Mouse (Mus musculus) CD8-positive naive resting alpha-beta T cell, adult 57 days (primary cell): ENCODE measurements around the gene Chpf2. TPM values are rescaled to one million over a fixed set of nuclear protein-coding genes. Genes with fewer than 3 reads are reported as not detected.

ENCODE experiments used
- total RNA-seq: library from RNA; stranded (reverse); gene quantifications from one replicate; pipeline ENCODE4 v1.2.4, GENCODE M21; 2023

Chpf2 gene
- total RNA-seq = 37.3 TPM

GRCm38 (mm10) chr5:24586547-24587199 lies at the start of gene Chpf2:
Gene Chpf2 (plus strand): TSS chr5:24586741.

DNA sequence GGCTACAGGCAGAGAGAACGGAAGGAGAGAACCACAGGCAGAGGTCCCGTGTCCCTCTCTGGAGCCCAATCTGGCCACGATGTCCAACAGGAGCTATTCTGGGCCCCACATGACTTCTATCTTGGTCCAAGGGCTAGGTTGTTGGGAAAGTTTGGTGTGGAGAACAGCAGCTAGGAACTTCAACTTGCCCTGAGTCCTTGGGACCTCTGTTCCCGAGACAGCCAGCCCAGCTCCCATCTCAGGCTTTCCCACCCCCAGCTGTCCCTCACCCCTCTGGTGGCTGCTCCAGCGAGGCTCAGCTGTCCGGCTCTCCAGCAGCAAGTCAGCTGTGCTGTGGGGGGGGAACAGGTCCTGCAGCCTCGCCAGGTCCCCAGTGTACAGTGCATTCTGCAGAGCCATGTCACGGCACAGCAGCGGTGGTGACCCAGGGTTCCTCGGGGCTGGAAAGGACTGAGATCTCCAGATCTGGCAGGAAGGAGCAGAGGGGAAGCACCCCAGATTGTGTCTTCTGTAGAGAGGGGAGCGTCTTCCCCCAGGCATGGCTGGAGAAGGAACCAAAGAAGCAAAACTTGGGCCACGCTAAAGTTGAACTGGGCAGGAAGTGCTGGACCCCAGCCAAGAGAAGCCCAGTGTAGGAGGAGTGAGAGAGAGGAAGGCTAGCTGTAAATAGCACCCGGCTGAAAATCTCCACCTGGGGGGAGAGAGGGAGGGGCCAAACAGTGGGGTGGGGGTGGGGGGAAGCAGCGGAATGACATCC lies 46.0 kb upstream of the Chpf2 start, which contains the start of gene Asb10:
Gene Asb10, minus strand, starts transcription at position 592 of the 757 bp plus-strand sequence.

GRCm38 (mm10) chr5:24556709-24557108 lies 29.8 kb upstream of the Chpf2 start, which contains the start of gene 4931409K22Rik:
Gene 4931409K22Rik (minus strand): TSS chr5:24556809.

GRCm38 (mm10) chr5:24577183-24577929 lies 9.2 kb upstream of the Chpf2 start, which contains the start of gene Abcf2:
Gene Abcf2 (minus strand): TSS chr5:24577467.

GRCm38 (mm10) chr5:24623986-24624821 lies 37.7 kb downstream of the Chpf2 start, which contains the start of gene Smarcd3:
Gene Smarcd3 (minus strand): TSS chr5:24624411.

Other genes starting within 250 kb of the Chpf2 start
- 5.1 TPM for gene Kcnh2, start 235.1 kb upstream of the Chpf2 start, total RNA-seq
- not detected for gene Nos3, start 221.9 kb upstream of the Chpf2 start, total RNA-seq
- not detected for gene Atg9b, start 194.6 kb upstream of the Chpf2 start, total RNA-seq
- 19.0 TPM for gene Abcb8, start 193.1 kb upstream of the Chpf2 start, total RNA-seq
- gene Asic3, start 173.3 kb upstream of the Chpf2 start, total RNA-seq = not detected
- gene Cdk5, start 163.2 kb upstream of the Chpf2 start, total RNA-seq = 29.1 TPM
- 60.0 TPM for gene Slc4a2, start 162.9 kb upstream of the Chpf2 start, total RNA-seq
- 89.3 TPM for gene Fastk, start 141.5 kb upstream of the Chpf2 start, total RNA-seq
- 21.2 TPM for gene Tmub1, start 138.9 kb upstream of the Chpf2 start, total RNA-seq
- gene Agap3, start 134.6 kb upstream of the Chpf2 start, total RNA-seq = 92.4 TPM
- gene Gbx1, start 59.5 kb upstream of the Chpf2 start, total RNA-seq = not detected
- not detected for gene Asb10, start 45.8 kb upstream of the Chpf2 start, total RNA-seq
- gene 4931409K22Rik, start 29.9 kb upstream of the Chpf2 start, total RNA-seq = not detected
- 41.3 TPM for gene Abcf2, start 9.3 kb upstream of the Chpf2 start, total RNA-seq
- not detected for gene Smarcd3, start 37.7 kb downstream of the Chpf2 start, total RNA-seq
- 89.6 TPM for gene Nub1, start 98.8 kb downstream of the Chpf2 start, total RNA-seq
- not detected for gene Wdr86, start 144.0 kb downstream of the Chpf2 start, total RNA-seq
- gene Crygn, start 171.3 kb downstream of the Chpf2 start, total RNA-seq = not detected